ENCODE assay signal across 8 mouse cellular contexts in the genomic region with DNA sequence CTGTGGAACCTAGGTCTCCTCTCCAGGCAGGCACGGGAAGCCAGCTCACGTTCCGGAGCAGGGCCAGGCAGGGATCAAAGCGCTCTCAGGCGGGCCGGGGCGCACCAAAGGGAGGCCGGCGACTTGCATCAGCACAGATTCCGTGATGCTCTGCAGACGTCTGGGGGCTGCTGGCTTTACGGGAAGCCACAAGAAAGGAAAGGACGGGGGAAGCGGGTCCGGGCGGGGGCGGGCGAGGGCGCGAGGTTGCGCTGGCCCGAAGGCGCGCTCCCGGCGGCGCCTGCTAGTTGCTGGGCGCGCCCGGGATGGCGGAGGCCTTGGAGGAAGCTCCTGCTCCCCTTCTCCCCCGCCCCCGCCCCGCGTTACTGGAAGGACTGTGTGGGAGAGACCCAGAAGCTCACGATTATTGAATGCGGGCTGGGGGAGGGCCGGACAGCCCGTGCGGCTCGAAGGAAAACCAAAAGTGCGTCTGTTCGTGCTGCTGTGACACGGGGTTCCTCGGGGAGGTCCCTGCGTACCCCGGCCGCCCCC. TPM values are rescaled to one million over a fixed set of nuclear protein-coding genes. Genes with fewer than 3 reads are reported as not detected.
DNase-seq lines count a peak whose midpoint lies in the region; ATAC-seq and TF ChIP-seq lines count a peak whose summit lies in the region.

No protein-coding gene starts in this region.

- peak overlapping the region; percentile 55 for H3K9ac ChIP-seq in forebrain, embryonic 15.5 days (replicated peaks)
- H3K9ac ChIP-seq in liver, embryonic 16.5 days (ENCODE audit: low read depth, low read length): peak overlapping the region; percentile 40
- peak overlapping the region; percentile 61 for H3K9ac ChIP-seq in neural tube, embryonic 12.5 days

- intact Hi-C loops in heart, postnatal 10 days (cut with DNase I): loop anchor here (5.0 kb wide), 2 partner anchors 66 to 96 kb away; no protein-coding TSS in a partner anchor

- H3K9me3 ChIP-seq in E14TG2a.4 (ENCODE audit: low read length): no peaks in the 10 kb centered on the region
- H3K9me3 ChIP-seq in forebrain, embryonic 15.5 days: no peaks in the 10 kb centered on the region
- H3K9me3 ChIP-seq in liver, embryonic 16.5 days (replicated peaks; ENCODE audit: control insufficient read depth, low read length): no peaks in the 10 kb centered on the region
- H3K9me3 ChIP-seq in neural tube, embryonic 12.5 days: no peaks in the 10 kb centered on the region

- TF ChIP-seq CTCF in E14TG2a.4 (conservative IDR thresholded peaks at IDR 0.05; ENCODE audit: low read length): no peak

- H3K27ac ChIP-seq in forebrain, embryonic 15.5 days (replicated peaks): peak overlapping the region; percentile 26; the same call in 1 of the 2 replicates
- H3K27ac ChIP-seq in liver, embryonic 16.5 days (ENCODE audit: low read length): peak overlapping the region; percentile 34
- no peak overlapping the region for H3K27ac ChIP-seq in neural tube, embryonic 12.5 days

- no peaks in the 10 kb centered on the region for H3K36me3 ChIP-seq in E14TG2a.4 (ENCODE audit: insufficient read depth, low read length)
- H3K36me3 ChIP-seq in forebrain, embryonic 15.5 days: no peaks in the 10 kb centered on the region
- no peaks in the 10 kb centered on the region for H3K36me3 ChIP-seq in liver, embryonic 16.5 days (ENCODE audit: control insufficient read depth, insufficient read depth)
- H3K36me3 ChIP-seq in neural tube, embryonic 12.5 days: no peaks in the 10 kb centered on the region

- peak overlapping the region; percentile 84 for H3K4me2 ChIP-seq in forebrain, embryonic 15.5 days (replicated peaks)
- peak overlapping the region; percentile 66 for H3K4me2 ChIP-seq in liver, embryonic 16.5 days (ENCODE audit: low read depth, low read length)
- H3K4me2 ChIP-seq in neural tube, embryonic 12.5 days (replicated peaks): peak overlapping the region; percentile 91

- peak overlapping the region; percentile 91 for H3K4me3 ChIP-seq in E14TG2a.4 (replicated peaks; ENCODE audit: low read length)
- H3K4me3 ChIP-seq in forebrain, embryonic 15.5 days: peak overlapping the region; percentile 65
- peak overlapping the region; percentile 59 for H3K4me3 ChIP-seq in liver, embryonic 16.5 days (ENCODE audit: low read depth, low read length)
- H3K4me3 ChIP-seq in neural tube, embryonic 12.5 days: peak overlapping the region; percentile 55

- DNase-seq in heart, postnatal 10 days: peak; percentile 79 to 81
- peak; percentile 44 for DNase-seq in layer of hippocampus, adult 11-12 months (ENCODE audit: low spot score)
- DNase-seq in thymus, postnatal 14 days: peak; percentile 35

- under 1% methylated on average over 46 of the region's 48 CpGs for WGBS in forebrain, embryonic 15.5 days
- 1% methylated on average over 47 of the region's 48 CpGs for WGBS in liver, embryonic 16.5 days (ENCODE audit: insufficient replicate concordance)
- under 1% methylated on average over 48 of the region's 48 CpGs for WGBS in neural tube, embryonic 12.5 days

- peaks cover 89% of the 10 kb centered on the region for H3K27me3 ChIP-seq in E14TG2a.4 (ENCODE audit: insufficient read depth, low read length)
- peaks cover 47% of the 10 kb centered on the region for H3K27me3 ChIP-seq in forebrain, embryonic 15.5 days
- peaks cover 72% of the 10 kb centered on the region for H3K27me3 ChIP-seq in liver, embryonic 16.5 days (ENCODE audit: control insufficient read depth, insufficient read depth, low read depth, low read length)
- H3K27me3 ChIP-seq in neural tube, embryonic 12.5 days (replicated peaks): peaks cover 69% of the 10 kb centered on the region

- 0 out of 2 replicates have a peak, but pooled peaks have one; percentile 1 for ATAC-seq in cerebellum, adult (ENCODE audit: insufficient number of reproducible peaks, low FRiP score, low TSS enrichment)
- 0 out of 2 replicates have a peak, but pooled peaks have one; percentile 8 for ATAC-seq in forebrain, embryonic 15.5 days (replicated peaks)
- ATAC-seq in liver, embryonic 16.5 days (ENCODE audit: low read depth): no peak
- ATAC-seq in neural tube, embryonic 12.5 days (ENCODE audit: low FRiP score, low read depth): peak; percentile 26; the same call in 1 of the 2 replicates

- peaks cover 33% of the 10 kb centered on the region for H3K4me1 ChIP-seq in E14TG2a.4 (replicated peaks; ENCODE audit: low read depth, low read length)
- peaks cover 31% of the 10 kb centered on the region for H3K4me1 ChIP-seq in forebrain, embryonic 15.5 days
- H3K4me1 ChIP-seq in liver, embryonic 16.5 days (ENCODE audit: control insufficient read depth, low read depth, low read length): peaks cover 7% of the 10 kb centered on the region
- peaks cover 19% of the 10 kb centered on the region for H3K4me1 ChIP-seq in neural tube, embryonic 12.5 days

RNA-seq across cellular contexts. Expression of a gene that starts 2.6 kb away (rescaled TPM):
- polyA plus RNA-seq in forebrain, embryonic 15.5 days (2015; fragmentation: Nextera tagmentation; extraction: Ambion mirVana): 2.7 and 2.8 TPM in 2 replicates
- 10 to 100 TPM; 21.4 to 22.5 TPM for total RNA-seq in heart, postnatal 10 days (2021)
- 0.61 and 0.62 TPM in 2 replicates for polyA plus RNA-seq in liver, embryonic 16.5 days (2015; fragmentation: Nextera tagmentation; extraction: Ambion mirVana)
- polyA plus RNA-seq in neural tube, embryonic 12.5 days (2016; fragmentation: Nextera tagmentation; extraction: Ambion mirVana): 0.63 and 0.72 TPM in 2 replicates
